Mouse (Mus musculus): ENCODE data around the gene Cacnb1.

Gene Cacnb1

DNA sequence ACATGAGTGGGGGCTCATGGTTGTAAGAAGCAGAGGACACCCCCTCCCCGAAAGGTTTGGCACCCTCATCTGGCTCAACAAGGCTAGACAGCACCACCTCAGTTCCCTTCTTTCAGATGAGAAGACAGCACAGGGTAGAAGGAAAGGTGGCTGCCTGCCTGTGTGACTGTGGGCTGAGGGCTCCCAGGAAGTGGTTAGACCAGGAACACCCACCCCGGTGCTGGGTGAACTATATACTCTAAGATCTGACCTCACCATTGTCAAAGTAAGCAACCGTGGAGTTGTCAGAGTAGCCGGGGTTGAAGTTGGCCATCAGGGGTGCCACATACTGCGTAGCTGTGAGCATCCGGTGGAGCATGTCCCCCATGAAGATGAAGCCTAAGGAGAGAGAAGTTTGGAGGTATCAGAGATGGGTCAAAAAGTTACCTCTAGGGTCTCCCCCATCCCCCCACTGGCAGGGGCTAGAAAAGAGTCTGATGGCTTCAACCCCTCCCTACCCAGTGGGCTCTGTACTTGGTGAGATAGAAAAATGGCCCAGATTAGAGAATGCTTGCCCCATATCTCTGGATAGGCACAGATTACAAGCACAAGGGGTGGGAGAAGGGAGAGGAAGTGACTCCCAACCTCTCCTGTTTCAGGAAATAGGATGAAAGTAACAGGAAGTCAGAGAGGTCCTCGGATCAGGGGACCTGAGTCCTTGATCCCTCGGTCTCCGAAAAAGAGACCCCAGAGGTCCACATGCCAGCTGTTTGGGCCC, 67.5 kb downstream of the Cacnb1 start:
- DNase-seq (ENCODE audit: low spot score in 2 of 2): no peak

DNA sequence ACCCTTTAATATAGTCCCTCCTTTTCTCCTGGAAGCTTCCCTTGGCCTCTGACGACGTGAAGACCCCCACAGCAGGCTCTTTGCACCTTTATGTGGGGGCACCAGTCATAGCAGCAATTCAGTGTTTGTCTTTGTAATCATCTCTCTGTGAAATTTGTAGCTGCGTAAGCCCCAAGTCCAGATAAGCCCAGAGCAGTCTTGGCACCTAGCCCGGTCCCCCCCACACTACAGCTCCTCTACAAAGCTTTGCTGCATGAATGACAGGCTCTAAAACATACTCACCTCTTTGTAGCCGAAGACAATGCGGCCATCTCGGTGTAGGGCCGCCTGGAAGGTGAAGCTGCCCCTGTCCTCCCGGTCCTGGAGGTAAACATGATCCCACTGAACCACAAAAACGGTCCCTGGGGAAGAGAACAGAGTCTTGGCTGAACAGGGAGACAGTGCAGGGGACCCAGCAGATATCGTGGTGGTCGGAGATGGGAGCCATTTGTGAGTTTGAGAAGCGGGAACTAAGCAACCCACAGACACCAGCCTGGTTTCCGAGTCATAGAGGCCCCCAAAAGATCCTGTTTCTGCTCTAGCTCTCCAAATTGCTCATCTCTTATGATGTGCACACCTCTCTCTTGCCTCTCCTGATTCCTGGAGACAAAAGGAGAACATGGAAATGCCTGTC, 68.2 kb downstream of the Cacnb1 start:
- DNase-seq (ENCODE audit: low spot score in 2 of 2): peak in 1 of 2 experiments; percentile 42

DNA sequence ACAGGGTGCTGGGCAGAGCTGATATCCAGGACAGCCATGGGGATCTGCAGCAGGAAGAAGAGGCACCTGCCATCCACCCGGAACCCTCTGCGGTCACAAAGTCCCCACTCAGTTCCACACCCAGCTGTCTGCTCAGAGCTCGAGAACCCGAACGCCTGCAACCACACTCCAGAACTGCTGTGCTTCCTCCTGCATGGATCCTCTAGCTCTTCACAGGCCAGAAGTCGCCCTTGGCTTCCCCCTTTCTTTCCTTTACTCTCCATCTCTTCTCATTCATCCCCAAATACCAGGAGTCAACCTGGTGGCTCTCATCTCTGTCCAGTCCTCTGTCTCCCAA, 68.9 kb downstream of the Cacnb1 start:
- DNase-seq (ENCODE audit: low spot score in 2 of 2): no peak

DNA sequence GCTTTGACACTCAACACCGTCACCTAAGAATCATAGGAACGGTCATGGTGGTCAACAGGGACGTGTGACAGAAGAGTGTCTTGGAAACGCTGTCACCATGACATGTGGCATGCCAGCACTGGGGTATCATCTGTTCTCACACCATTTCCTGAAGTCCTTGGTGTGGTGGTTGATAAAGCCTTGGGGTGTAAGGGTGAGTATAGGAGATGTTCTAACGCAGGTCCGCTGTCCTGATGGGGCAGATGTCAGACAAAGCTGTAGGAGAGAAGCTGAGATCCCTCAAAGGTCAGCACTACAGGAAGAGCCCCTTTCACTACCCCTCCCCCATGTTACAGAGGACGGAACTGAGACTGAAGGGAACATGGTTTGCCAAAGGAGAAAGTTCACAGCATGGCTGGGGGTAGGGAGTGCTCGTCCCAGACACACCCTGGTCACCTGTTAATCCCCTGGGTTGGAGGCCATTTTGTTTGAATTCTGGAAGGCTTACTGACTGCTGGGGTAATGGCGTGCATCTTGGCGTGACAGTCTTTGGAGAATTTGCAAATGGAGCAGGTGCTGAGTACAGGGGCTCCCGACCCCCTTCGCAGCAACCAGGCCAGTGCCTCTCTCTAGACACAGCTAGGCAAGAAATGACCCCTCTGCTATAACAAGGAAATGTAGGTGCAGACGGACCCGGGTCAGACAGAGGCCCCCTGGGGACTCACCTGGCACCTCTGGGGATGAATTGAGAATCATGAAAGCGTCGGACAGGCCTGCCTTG, 69.5 kb downstream of the Cacnb1 start:
- DNase-seq (ENCODE audit: low spot score in 2 of 2): no peak

DNA sequence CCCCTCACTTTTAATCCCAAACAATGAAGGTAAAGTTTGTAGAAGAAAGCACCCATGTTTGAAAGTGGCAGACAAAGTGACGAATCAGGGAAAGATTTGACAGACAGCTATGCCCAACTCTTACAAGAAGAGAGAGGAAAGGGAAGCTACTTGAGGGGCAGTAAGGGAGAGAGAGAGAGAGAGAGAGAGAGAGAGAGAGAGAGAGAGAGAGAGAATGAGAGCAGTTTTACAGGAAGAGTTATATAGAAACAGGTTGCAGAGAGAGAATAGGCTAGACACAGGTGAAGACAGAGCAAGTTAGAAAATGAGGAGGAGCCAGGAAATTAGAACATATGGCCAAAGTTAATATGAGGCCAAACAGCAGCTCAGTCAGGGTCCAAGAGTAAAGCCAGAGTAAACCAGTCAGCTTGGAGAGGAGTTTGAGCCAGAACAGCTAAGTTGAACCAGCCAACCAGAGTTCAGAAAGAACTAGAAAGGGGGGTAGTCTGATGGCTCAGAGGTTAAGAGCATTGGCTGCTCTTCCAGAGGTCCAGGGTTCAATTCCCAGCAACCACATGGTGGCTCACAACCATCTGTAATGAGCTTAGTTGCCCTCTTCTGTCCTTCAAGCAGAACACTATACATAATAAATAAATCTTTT, 70.3 kb downstream of the Cacnb1 start:
- no peak for DNase-seq (ENCODE audit: low spot score in 2 of 2)
